Mouse (Mus musculus) thymus, postnatal 4 days (tissue): ENCODE data around the gene Gls.

Experiments used
- DNase-seq: peaks from one replicate; pipeline ENCODE4 v3.0.0; 2021

Gls gene

DNA sequence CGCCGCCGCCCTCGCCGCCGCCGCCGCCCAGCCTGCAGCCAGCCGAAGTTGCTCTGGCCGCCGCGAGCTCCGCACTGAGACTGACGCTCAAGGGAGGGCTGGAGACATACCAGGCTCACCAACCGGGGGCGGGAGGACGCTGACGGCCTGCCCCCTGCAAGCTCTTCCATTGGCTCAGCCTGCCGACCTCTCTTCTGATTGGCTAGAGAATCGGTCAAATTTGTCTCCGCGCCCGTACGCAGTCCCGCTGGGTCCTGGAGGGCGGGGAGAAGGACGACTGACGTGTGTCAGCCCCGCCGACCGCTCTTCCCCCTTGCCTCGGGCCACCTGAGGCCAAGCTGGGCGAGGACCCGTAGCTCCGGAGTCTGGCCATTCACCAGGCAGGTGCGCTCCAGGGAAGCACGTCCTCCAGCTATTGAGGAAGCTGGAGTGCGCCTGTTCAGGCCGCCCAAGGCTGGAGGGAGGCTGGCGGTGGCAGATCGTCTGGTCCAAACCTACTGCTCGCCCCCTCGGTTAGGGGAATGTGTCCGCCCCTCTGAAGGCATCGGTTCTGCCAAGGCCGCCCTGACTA is at the start of gene Gls:
Gene Gls, minus strand, starts transcription at position 90 of the 571 bp plus-strand sequence.
- DNase-seq, result peak; percentile 95

DNA sequence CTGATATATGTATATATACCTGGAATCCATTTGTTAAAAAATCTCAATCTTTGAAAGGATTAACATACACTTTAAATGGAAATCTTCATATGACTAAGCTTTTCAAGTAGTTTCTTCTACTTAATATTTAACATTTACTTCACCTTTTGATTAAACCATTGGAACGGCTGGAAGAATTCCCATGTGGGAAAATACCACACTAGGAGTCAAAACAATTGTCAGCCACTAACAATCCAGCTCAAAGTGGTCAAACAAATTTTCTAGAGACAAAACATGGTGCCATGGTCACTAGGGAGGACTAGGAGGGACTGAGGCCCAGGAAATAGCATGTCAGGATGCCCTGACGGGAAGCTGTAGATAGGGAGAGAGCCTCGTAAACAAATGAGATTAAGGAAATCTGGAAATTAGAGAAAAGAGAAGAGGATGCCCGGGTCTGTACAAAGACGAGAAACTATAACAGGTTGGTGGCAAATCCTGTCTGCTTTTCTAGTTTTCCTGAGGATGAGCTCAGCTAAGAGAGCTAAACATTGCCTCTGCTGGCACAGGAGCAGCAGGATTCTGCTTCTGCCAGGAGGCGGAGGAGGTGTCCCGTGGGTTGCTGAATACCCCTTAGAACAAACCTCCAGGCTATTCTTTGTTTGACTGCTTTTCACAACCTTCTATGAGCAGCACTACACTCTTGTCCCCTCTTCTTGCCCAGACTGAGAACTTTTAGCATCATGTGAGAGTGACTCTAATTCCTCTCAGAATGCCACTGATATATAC is 47.0 kb upstream of the Gls start:
- no peak for DNase-seq

DNA sequence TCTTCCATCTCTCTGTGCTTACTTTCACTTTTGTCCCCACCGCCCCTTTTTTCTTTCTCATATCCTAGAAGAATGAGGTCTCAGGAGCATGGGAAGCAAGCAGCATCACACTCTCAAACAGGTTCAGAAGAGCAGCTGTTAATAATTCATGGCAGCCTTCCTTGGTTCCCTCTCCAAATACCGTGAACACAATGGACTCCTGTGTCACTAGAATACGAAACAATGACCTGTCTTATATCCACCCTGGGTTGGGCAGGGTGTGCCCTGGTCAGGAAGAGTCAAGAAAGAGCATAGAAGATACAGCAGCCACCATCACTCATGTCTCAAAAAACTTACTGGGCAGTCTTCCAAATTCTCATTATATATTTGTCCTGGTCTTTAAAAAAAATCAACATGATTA is 46.3 kb upstream of the Gls start:
- no peak for DNase-seq

DNA sequence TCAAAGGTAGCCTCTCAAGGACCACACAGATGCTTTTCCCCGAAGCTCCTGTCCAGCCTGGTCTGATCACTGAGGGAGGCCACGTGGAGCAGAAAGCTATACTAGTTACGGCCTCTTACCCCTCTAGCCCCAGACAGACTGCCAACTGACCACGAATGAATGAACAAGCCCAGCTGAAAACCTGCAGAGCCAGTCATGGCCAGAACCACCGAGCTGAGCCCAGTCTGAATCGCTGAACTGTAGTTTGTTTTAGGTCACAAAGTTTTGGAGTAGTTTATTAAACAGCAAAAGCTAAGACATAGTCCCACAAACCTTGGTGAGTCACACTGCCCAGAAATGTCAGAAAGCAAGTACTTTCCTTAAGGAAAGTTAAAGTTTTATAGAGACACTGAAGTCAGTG is 45.0 kb upstream of the Gls start:
- no peak for DNase-seq

DNA sequence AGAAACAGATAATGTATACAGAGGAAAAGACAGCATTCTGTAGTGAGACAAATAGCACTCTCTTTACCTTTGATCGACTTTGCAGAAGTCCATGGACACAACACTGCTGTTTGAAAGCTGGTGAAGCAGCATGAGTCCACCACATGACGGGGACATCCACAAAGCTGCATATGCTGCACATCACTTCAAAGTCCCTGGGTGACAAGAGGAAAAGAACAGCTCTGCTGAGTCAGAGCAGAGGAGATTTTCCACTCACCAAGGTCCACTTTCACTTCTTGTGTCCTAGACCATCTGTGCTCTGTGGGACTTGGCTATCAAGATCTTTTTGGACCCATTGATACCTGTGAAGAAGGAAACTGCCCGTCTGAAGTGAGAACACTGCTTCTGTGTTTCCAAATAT is 41.2 kb upstream of the Gls start:
- DNase-seq, result no peak

DNA sequence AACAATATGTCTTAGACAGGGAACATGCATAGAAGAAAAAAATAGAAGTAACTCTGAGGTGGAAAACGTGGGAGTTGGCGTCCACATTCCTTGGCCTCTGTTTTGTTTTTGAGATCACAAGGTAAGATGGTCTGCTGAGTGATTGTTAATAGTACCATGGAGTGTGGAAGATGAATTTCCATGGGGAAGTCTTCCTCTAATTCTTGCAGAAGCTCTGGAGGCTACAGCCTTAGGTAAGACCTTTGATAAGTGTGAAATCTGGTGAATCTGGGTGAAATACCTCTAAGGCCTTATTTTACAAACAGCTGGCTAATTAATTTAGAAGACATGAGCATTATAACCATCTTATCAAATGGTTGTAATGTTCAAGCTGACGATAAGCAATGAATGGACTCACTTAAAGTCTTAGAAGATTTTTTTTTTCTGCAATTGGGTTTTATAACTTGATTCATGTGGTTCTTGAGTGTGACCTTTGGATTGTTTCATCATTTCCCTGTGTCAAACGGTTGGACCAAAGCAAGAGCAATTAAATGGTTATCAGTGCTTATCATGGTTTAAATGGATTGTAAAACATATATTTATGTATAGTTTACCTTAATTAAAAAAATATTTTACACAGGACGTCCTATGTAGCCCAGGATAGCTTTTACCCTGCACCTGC is 39.1 kb upstream of the Gls start:
- no peak for DNase-seq

DNA sequence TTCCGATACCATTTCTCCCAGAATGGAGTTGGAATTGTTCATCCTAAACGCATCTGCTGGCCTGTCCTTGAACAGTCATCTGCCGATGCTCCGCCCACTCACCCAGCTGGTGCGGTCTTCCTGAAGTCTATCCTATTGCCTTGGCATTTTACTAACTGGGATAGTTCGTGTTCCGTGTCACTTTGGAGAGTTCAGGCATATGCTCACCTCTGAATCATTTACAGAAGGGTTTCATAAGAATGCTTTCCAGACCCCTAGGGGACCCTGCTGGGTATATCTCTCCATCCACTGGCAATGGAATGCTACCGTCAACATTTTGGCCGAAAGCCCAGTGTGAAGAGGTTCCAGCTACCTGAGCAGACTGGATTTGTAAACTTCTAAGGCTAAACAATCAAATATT is 37.3 kb upstream of the Gls start:
- DNase-seq, result no peak

DNA sequence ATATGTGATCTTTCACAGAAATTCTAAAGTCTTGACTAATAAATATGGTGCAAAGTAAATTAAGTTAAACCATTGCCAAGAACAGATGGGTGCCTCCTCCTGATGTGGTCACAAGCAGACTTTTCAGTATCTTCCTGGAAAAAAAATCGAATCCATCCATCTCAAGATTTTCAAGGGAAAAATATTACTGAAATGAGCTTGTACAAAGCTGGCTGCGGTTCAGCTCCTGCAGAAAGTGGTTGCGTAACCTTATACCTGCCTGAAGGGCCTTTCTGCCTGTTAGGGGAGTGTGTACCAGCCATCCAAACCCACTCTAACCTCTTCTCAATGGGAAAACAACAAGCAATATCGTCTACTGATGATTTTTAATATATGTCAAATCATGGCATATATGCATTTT is 36.6 kb upstream of the Gls start:
- no peak for DNase-seq

DNA sequence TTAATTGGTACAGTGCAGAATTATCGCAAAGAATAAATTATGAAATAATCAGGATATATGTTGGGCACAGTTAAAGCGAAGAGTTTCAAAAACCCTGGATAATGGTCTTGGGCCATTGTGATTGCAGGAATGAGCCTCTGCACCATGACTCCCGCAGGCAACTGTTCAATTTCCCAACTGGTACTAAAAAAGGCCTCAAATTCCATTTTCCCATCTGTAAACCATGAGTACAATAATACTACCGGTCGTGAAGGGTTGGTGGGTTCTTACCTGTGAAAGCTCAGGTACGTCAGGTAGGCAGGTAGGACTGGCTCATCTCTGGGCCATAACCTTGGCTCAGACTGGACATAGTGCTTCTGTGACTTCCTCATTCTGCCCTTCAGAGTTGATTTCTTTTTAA is 35.0 kb upstream of the Gls start:
- no peak for DNase-seq

DNA sequence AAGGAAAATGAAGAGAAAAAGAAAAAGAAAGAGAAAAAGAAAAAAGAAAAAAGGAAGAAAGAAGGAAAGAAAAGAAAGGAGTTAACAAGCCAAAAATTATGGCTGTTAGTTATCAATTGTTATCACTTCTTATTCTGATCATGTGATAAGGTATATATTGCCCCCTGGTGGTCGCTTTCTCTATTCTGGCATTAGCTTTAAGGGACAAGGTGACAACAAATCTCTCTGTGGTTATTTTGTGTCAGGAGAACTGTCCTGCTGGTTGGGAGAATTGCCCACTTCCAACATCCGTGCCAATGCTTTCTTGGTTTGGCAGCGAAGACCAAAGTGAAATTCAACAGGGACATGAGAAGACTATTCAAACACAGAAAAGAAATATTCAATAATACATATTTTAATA is 34.6 kb upstream of the Gls start:
- peak; percentile 74 for DNase-seq

DNA sequence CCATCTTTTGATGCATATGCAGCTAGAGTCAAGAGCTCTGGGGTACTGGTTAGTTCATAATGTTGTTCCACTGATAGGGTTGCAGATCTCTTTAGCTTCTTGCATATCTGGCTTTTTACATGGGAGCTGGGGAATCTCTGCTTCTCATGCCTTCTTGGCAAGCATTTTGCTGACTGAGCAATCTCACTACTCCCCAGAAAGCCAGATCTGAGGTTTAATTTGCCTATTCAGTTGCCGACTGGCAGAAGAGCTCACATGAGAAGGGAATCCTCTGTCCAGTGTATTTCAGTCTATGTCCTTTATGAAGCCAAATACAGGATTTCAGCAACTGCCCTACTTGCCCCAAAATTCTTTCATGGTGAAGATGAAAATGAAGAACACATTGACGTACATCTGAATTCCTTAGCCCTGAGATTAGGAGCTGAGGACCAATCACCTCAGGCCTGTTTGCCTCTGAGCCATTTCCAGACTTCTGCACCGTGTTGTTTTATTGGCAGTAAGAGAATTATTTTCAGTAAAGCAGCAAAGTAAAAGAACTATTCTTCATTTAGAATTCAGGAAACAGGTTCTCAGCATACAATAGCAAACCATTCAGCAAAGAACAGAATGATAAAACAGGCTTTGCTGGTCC is 33.0 kb upstream of the Gls start:
- DNase-seq, result no peak

DNA sequence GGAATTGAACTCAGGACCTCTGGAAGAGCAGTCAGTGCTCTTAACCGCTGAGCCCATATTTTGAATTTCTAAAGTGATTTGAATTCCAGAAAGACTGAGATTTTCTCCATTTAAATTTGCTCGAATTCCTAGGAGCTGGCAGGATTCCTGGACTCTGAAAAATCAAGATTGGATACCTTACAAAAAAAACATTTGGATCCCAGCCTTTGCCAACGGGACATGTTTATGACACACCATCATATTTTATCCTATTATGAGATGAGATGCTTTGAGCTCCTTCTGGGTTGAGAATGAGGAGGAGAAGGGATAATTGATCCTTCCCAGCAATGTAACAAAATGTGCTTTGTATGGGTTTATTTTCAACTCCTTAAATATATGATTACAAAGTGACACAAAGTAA is 31.3 kb upstream of the Gls start:
- DNase-seq, result no peak

DNA sequence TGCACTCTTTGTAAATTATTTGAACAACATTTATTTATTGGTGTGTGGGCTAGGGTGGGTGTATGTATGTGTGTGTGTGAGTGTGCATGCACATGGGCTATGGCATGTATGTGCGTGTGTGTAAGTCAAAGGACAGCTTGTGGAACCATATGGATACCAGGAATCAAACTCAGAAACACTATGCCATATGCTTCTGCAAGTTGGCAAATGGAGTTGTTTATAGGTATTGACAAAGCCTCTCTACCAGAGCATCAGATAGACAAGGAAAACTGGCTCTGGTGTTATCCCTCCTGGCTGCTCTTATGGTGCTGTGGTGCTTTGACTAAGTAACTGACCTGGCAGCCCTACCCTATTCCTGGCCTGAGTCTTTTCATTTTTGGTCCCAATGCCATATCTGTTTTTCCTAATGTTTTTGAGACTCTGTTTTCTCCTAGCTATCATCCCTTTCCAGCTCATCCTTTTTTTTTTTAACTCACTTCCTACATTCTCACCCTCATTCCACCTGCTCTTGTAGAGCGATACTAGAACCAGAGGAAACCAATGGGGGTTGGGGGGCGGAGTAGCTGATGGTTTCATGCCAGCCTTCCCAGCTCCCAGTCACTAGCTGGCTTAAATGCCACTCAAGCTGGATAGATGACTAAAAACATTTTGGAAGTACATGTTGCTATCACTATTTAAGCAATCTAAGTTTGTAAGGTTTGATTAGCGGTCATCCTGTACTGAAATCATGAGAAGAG is 27.5 kb upstream of the Gls start:
- DNase-seq, result no peak

DNA sequence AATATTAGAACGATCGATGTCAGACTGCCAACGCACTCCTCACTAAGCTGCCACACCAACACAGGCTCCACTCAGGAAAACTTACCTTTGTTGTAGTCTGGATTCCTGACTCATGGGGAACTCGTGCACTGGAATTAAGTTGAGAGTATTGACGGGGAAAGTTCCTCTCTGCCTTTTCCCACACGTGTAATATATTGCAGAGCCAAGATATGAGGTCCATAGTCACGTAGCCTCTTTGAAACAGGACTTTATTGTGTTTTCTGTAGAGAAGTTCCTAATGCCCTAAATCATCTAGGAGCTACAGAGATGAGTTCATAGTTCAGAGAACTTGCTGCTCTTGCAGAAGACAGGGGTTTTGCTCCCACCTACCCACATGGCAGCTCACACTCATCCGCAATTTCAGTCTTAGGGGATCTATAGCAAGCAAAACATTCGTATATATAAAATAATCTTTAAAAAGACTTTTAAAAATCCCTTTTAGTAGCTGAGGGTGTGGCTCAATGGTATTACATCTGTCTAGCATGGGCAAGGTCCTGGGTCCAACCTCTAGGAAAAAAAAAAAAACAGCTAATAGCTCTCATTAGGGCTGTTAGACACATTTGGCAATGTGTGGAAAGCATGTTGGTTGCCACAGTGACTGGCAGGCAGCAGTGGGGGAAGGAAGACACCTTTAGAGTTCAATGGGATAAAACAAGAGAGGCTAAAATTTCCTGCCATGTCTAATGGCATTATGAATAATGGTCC is 25.1 kb upstream of the Gls start:
- no peak for DNase-seq

DNA sequence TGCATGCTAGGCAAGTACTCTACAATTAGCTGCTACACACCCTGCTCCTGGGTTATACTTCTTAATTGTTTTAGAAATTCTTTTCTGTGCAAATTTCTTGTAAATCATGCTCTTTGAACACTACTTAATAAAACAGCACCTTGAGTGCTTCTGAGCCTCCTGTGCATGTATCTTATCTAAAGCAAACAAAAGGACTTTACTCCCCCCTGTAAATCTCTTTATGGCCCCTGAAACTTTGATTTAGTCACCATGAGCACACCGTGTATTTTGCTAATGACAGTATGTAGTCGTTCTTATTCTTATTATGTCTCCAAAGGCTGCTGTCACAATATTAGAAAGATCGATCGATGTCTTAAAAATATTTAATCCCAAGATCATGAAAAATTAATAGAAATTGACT is 23.9 kb upstream of the Gls start:
- DNase-seq, result no peak

DNA sequence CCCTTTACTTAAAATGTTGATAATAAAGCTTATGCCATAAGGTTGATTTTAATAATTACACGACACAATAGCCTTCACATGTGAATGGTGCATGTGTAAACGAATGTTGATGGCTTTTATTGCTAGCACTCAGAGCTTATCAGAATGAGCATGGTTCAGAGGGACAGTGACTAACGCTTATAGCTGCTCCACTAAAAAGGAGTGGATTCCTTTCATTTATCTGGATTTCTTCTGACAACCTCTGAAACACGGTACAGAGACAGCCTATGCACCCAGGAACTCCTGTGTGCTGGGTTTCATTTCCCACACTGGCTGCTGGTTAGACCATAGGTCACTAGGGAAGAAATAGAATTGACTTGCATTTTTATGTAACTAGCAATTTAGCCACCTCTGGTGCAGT is 23.2 kb upstream of the Gls start:
- DNase-seq, result no peak

DNA sequence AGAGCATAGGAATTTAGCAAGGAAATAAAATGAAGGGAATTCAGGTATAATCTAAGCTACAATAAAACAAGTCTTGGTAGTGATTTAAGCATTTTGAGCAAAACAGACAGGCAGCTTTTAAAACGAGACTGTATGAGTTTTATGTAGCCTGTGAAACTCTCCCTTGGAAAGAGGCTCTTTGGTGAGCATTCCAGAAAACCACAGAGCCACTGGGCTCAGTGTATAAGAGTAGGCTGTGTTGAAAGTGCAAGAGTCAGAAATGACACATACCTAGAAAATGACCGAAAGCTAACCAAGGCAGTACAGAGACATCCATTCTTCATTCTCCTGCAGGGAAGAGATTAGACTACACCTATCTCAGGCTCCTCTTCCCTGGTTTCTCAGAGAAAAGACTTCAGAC is 21.4 kb upstream of the Gls start:
- no peak for DNase-seq

DNA sequence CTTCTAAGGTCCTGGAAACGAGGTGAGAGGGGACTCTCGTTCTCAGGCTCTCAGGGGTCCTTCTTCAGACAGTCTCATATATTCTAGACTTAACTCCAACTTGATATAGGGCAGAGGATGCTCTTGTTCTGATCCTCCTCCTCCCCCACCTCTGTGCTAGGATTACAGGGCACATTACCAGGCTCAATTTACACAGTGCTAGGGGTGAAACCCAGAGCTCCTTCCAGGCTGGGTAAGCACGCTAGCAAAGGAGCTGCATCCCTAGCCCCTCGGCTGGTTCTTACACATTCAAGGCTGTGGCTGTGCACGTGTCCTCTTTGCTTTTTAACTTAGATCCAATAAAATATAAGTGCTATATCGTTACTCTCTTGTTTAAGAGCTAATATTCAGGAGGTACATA is 20.4 kb upstream of the Gls start:
- DNase-seq, result no peak

DNA sequence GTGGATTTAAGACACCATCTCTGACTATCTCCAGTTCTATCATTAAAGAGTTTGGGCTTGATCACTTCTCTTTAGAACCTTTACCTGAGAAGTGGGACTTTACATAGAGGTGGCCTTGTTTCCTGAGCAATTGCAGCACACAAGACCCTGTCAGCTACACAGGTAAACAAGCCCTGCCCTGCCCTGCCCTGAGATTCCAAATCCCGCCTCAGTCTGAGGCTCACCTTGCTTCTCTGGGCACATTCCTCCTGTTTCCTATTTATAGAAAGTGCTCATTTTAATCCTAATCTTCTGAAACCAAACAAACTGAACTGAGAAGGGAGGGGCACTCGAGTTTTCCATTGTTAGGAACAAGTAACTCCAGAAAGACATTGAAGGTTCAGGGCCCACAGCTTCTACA is 19.4 kb upstream of the Gls start:
- DNase-seq, result no peak

DNA sequence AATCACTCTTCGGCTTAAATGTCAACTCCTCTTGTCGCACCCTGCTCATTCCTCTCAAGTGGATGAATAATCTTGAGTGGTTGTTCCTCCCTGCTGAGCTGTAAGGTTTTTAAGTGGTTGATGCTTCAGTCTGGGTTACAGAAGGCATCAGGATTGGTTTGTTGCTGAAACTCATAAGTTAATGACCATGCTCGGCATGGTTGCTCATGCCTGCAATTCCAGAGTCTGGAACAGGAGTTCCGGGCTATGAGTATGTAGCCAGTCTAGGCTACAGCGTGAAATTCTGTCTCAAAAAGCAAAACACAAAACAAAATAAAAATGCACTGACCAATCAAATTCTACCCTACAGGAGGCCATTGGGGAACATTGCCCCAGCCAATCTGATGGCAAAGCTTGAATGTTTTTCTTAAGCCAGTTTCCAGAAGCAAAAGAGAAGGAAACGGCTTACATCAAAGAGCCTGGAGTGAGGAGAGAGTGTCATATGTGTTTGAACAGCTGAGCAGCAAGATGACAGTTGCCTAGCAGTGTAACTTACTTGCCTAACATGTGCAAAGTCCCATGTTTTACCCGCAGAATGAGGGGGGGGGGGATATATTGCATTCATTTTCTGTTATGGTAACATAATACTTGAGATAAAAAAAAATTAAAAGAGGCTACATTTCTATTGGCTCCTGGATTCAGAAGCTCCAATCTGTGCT is 18.2 kb upstream of the Gls start:
- DNase-seq, result no peak

DNA sequence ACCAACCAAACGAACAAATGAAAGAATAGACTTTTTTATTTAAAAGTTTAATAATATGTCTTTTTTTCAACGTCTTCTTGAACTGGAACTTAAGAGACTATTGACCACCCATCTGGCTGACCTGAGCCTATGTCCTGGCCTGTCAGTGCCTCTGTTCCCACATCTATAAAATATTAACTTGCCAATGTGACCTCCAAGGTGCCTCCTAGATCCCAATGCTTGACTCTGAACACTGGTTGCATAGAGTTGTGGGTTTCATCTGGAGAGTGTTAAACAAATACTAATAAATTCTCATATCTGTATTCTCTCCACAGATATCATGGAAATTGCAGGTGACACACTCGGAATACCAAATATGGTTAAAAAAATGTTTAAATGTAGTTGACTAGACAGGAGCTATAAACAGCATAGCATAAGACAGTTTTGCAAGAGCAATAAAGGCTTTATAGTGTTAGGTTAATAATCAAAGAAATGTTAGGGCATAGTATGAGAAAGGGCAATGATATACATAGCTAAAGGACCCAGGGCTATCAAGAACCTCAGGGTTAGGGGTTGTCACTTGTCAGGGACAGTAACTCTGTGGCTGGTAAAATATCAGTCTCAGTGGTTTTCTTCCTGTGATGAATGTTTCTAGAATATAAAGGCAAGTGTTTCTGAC is 16.0 kb upstream of the Gls start:
- no peak for DNase-seq
